8 mouse cellular contexts compared by ENCODE assay signal in the genomic region with DNA sequence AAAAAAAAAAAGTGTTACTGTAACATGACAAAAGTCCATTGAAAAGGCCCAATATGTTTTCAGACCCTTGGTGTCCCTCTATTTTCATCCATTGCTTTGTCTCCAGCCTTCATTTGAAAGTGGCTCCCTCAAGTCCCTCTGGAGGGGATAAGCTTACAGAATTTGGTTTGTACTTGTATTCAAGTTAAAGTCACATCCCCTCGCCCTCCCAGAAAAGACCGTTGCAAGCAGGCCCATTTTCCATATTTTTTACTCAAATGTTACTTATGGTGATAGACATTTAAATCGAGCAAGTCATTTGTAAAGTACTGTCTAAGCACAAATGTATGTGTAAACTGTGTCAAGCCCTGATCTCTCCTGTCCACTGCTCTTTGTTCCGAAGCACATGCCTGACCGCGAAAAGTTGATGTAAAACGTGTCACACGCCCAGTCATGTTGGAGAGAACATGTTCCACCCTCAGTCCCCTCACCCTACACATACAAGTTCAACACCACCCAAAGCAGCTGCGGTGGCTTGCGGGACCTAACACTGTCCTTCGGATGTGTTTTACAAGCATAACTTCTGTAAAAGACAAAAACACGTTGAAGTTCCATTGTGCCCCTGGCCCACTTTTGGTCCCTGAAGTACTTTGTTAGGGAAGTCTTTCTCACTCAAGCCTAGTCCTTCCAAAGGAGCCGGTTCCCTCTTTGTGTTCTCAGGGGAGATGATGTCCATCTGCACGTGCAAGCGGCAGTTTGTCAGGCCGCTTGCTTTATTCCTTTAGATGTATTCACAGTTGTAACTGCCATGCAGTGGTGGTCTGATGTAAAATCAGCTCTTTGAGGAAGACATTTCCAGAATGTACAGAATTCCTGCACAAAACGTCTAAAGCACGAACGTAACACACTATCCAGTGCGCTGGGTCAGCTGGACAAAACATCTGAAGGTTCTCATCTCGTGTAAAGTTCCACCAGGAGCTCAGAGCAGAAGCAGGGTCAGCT. TPM values are rescaled to one million over a fixed set of nuclear protein-coding genes. Genes with fewer than 3 reads are reported as not detected.
DNase-seq lines count a peak whose midpoint lies in the region; ATAC-seq and TF ChIP-seq lines count a peak whose summit lies in the region.

No protein-coding gene starts in this region.

- no peak for ATAC-seq in megakaryocyte-erythroid progenitor cell, adult 5-6 weeks (replicated peaks; ENCODE audit: low FRiP score, low TSS enrichment, poor library complexity, severe bottlenecking)

- peaks cover 18% of the 10 kb centered on the region for H3K4me1 ChIP-seq in cortical plate, adult 2 months (ENCODE audit: control insufficient read depth, insufficient read depth, low read length)
- peaks cover 44% of the 10 kb centered on the region for H3K4me1 ChIP-seq in hindbrain, embryonic 10.5 days (replicated peaks)
- peaks cover 26% of the 10 kb centered on the region for H3K4me1 ChIP-seq in olfactory bulb, adult 2 months (ENCODE audit: control insufficient read depth, insufficient read depth, low read length)

- TF ChIP-seq CTCF in cortical plate, adult 2 months (IDR thresholded peaks at IDR 0.05; ENCODE audit: extremely low read depth, insufficient read depth, low read length) = no peak
- no peak for TF ChIP-seq CTCF in olfactory bulb, adult 2 months (IDR thresholded peaks at IDR 0.05; ENCODE audit: insufficient read depth, low read depth, low read length)

- H3K9me3 ChIP-seq in hindbrain, embryonic 10.5 days = no peaks in the 10 kb centered on the region

- peak; percentile 8 to 19 for DNase-seq in left cerebral cortex, postnatal 25 days (ENCODE audit: low spot score in 2 of 2)
- DNase-seq in left cerebral cortex, adult 9 months (ENCODE audit: low spot score in 2 of 2) = no peak
- DNase-seq in hindbrain, embryonic 10.5 days (ENCODE audit: low spot score) = peak; percentile 47
- peak; percentile 39 to 42 for DNase-seq in lung, adult 18-20 months
- no peak for DNase-seq in gastrocnemius, adult 8-10 months (ENCODE audit: low spot score in 2 of 2)

- no peaks in the 10 kb centered on the region for H3K27me3 ChIP-seq in hindbrain, embryonic 10.5 days (ENCODE audit: insufficient read depth, poor library complexity, severe bottlenecking)

- peaks cover 35% of the 10 kb centered on the region for H3K36me3 ChIP-seq in hindbrain, embryonic 10.5 days

- intact Hi-C loops in left cerebral cortex, postnatal 25 days (cut with DNase I) = loop anchor here (5.0 kb wide), 1 partner anchor 414 kb away; the partner anchor contains the start of genes Fkrp and Strn4

- no peak for TF ChIP-seq POLR2A in cortical plate, adult 2 months (IDR thresholded peaks at IDR 0.05; ENCODE audit: extremely low read depth, insufficient read depth, low read length)
- no peak for TF ChIP-seq POLR2A in olfactory bulb, adult 2 months (IDR thresholded peaks at IDR 0.05; ENCODE audit: insufficient read depth, low read depth, low read length)

- H3K27ac ChIP-seq in cortical plate, adult 2 months (ENCODE audit: insufficient read depth, low read length) = 0 out of 2 replicates have a peak overlapping the region, but pooled peaks have one; percentile 35
- H3K27ac ChIP-seq in hindbrain, embryonic 10.5 days = peak overlapping the region; percentile 98
- H3K27ac ChIP-seq in olfactory bulb, adult 2 months (ENCODE audit: insufficient read depth, low read depth, low read length) = peak overlapping the region; percentile 66; the same call in 1 of the 2 replicates

- WGBS in hindbrain, embryonic 10.5 days = 48% methylated on average over 21 of the region's 21 CpGs
- WGBS in olfactory bulb, adult 2 months = 17% methylated on average over 21 of the region's 21 CpGs

- peak overlapping the region; percentile 95 for H3K4me3 ChIP-seq in cortical plate, adult 2 months (ENCODE audit: insufficient read depth, low read length)
- H3K4me3 ChIP-seq in hindbrain, embryonic 10.5 days = peak overlapping the region; percentile 90
- H3K4me3 ChIP-seq in olfactory bulb, adult 2 months (ENCODE audit: insufficient read depth, low read depth, low read length) = peak overlapping the region; percentile 37

RNA-seq across cellular contexts. Expression of gene Zc3h4, which starts 2.5 kb away (rescaled TPM):
- total RNA-seq in left cerebral cortex, postnatal 25 days (2021) = 10 to 100 TPM; 58.6 to 58.8 TPM
- 33.9 and 38.9 TPM in 2 replicates for polyA plus RNA-seq in cortical plate, adult 2 months (2012; rRNA removed)
- 20.5 and 23.0 TPM in 2 replicates for polyA plus RNA-seq in hindbrain, embryonic 10.5 days (2016; fragmentation: Nextera tagmentation; extraction: Ambion mirVana)
- polyA plus RNA-seq in olfactory bulb, adult 2 months (2012; ENCODE audit: insufficient read depth, insufficient read length, low replicate concordance, missing spikeins) = 372 TPM in 1 of 2 replicates, not detected in the other
- 10 to 100 TPM; 23.1 to 28.9 (median 26.7) TPM for total RNA-seq in gastrocnemius, adult 8-10 months (2022)
- 60.7 and 66.9 TPM in 2 replicates for total RNA-seq in megakaryocyte-erythroid progenitor cell, adult 5-6 weeks (2014; fragmentation: Nextera tagmentation)
- 29.5 and 39.1 TPM in 2 replicates for total RNA-seq in megakaryocyte-erythroid progenitor cell, adult 5-6 weeks (2017)

RNA-seq across cellular contexts. Expression of gene Sae1, which starts 15.7 kb away (rescaled TPM):
- total RNA-seq in left cerebral cortex, postnatal 25 days (2021) = 100 to 1,000 TPM; 105 to 120 TPM
- 95.8 and 97.1 TPM in 2 replicates for polyA plus RNA-seq in cortical plate, adult 2 months (2012; rRNA removed)
- polyA plus RNA-seq in hindbrain, embryonic 10.5 days (2016; fragmentation: Nextera tagmentation; extraction: Ambion mirVana) = 371 and 455 TPM in 2 replicates
- polyA plus RNA-seq in olfactory bulb, adult 2 months (2012; ENCODE audit: insufficient read depth, insufficient read length, low replicate concordance, missing spikeins) = not detected in 2 replicates
- total RNA-seq in gastrocnemius, adult 8-10 months (2022) = 10 to 100 TPM; 25.0 to 30.6 (median 26.9) TPM
- 132 and 134 TPM in 2 replicates for total RNA-seq in megakaryocyte-erythroid progenitor cell, adult 5-6 weeks (2014; fragmentation: Nextera tagmentation)
- total RNA-seq in megakaryocyte-erythroid progenitor cell, adult 5-6 weeks (2017) = 478 and 490 TPM in 2 replicates

RNA-seq across cellular contexts. Expression of gene Tmem160, which starts 49.3 kb away (rescaled TPM):
- total RNA-seq in left cerebral cortex, postnatal 25 days (2021) = 10 to 100 TPM; 66.5 to 80.1 TPM
- 105 and 115 TPM in 2 replicates for polyA plus RNA-seq in cortical plate, adult 2 months (2012; rRNA removed)
- 67.4 and 70.9 TPM in 2 replicates for polyA plus RNA-seq in hindbrain, embryonic 10.5 days (2016; fragmentation: Nextera tagmentation; extraction: Ambion mirVana)
- polyA plus RNA-seq in olfactory bulb, adult 2 months (2012; ENCODE audit: insufficient read depth, insufficient read length, low replicate concordance, missing spikeins) = not detected in 2 replicates
- total RNA-seq in gastrocnemius, adult 8-10 months (2022) = 10 to 100 TPM; 54.7 to 73.2 (median 60.1) TPM
- 34.3 and 39.2 TPM in 2 replicates for total RNA-seq in megakaryocyte-erythroid progenitor cell, adult 5-6 weeks (2014; fragmentation: Nextera tagmentation)
- total RNA-seq in megakaryocyte-erythroid progenitor cell, adult 5-6 weeks (2017) = 16.3 and 16.9 TPM in 2 replicates

Comparison
In these comparisons a context has a peak if more than half of its experiments do, and no peak if none do; other contexts are left out.
1. DNase-seq: peak in left cerebral cortex, postnatal 25 days (2 of 2), hindbrain, embryonic 10.5 days (single experiment) and lung, adult 18-20 months (2 of 2); none in left cerebral cortex, adult 9 months (0 of 2) and gastrocnemius, adult 8-10 months (0 of 2).
2. H3K27ac ChIP-seq: peak in every context shown above with its lines; median percentile 98 in hindbrain, embryonic 10.5 days; 66 in olfactory bulb, adult 2 months; 35 in cortical plate, adult 2 months.
3. H3K4me3 ChIP-seq: peak in every context shown above with its lines; median percentile 95 in cortical plate, adult 2 months; 90 in hindbrain, embryonic 10.5 days; 37 in olfactory bulb, adult 2 months.